In the genomic region with DNA sequence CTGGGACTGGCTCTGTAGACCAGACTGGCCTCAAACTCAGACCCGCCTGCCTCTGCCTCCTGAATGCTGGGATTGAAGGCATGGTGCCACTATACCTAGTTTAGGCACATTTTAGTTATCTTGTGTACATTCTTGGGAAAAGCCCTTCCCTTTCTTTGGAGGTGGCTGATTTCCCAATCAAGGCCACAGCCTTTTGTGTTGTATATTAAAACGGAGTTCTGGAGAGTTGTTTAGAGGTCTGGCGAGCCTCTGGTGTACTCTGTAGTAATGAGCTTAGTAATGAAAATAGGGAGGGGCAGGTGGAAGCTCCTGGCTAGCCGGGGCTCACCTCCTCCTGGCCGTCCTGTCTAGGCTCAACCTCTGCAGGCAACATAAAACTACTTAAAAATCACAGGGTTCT, we compare ENCODE assay signal across 8 mouse cellular contexts. TPM values are rescaled to one million over a fixed set of nuclear protein-coding genes. Genes with fewer than 3 reads are reported as not detected.
DNase-seq lines count a peak whose midpoint lies in the region; ATAC-seq and TF ChIP-seq lines count a peak whose summit lies in the region.

No protein-coding gene starts in this region.

- WGBS in kidney, embryonic 16.5 days, result 42% methylated on average over 5 of the region's 5 CpGs
- 35% methylated on average over 5 of the region's 5 CpGs for WGBS in embryonic facial prominence, embryonic 12.5 days
- 33% methylated on average over 5 of the region's 5 CpGs for WGBS in intestine, embryonic 16.5 days

- peak overlapping the region; percentile 60 for H3K4me2 ChIP-seq in kidney, embryonic 16.5 days (replicated peaks; ENCODE audit: low read depth, low read length)
- peak overlapping the region; percentile 70 for H3K4me2 ChIP-seq in embryonic facial prominence, embryonic 12.5 days (replicated peaks)
- H3K4me2 ChIP-seq in intestine, embryonic 16.5 days (ENCODE audit: low read depth, low read length), result peak overlapping the region; percentile 74
- H3K4me2 ChIP-seq in myocyte (ENCODE audit: low read depth), result peak overlapping the region; percentile 90

- no peak for TF ChIP-seq POLR2A in myocyte (IDR thresholded peaks at IDR 0.05; ENCODE audit: insufficient read length, low read depth)

- H3K79me2 ChIP-seq in myocyte (ENCODE audit: control insufficient read depth, insufficient read depth), result peaks cover 64% of the 10 kb centered on the region

- DNase-seq in kidney, adult 11 months, result no peak
- no peak for DNase-seq in cerebellum, adult 11 months
- DNase-seq in ovary, postnatal 10 days (ENCODE audit: low spot score), result no peak

- no peak for ATAC-seq in kidney, embryonic 16.5 days (ENCODE audit: low FRiP score, low TSS enrichment)
- no peak for ATAC-seq in embryonic facial prominence, embryonic 12.5 days (ENCODE audit: insufficient number of reproducible peaks, insufficient read depth, low FRiP score, low TSS enrichment)
- no peak for ATAC-seq in intestine, embryonic 16.5 days
- no peak for ATAC-seq in granulocyte monocyte progenitor cell, adult 5-6 weeks (replicated peaks; ENCODE audit: poor library complexity, severe bottlenecking)

- no peaks in the 10 kb centered on the region for H3K36me3 ChIP-seq in kidney, embryonic 16.5 days (ENCODE audit: insufficient read depth, low read length)
- H3K36me3 ChIP-seq in embryonic facial prominence, embryonic 12.5 days, result 0 out of 2 replicates have a peak, but pooled peaks cover 3% of the 10 kb centered on the region
- H3K36me3 ChIP-seq in intestine, embryonic 16.5 days (ENCODE audit: control insufficient read depth, insufficient read depth, low read length), result no peaks in the 10 kb centered on the region
- no peaks in the 10 kb centered on the region for H3K36me3 ChIP-seq in myocyte (ENCODE audit: control insufficient read depth, insufficient read depth)

- no peaks in the 10 kb centered on the region for H3K27me3 ChIP-seq in kidney, embryonic 16.5 days (ENCODE audit: insufficient read depth, low read length)
- H3K27me3 ChIP-seq in embryonic facial prominence, embryonic 12.5 days, result no peaks in the 10 kb centered on the region
- H3K27me3 ChIP-seq in intestine, embryonic 16.5 days (replicated peaks; ENCODE audit: control insufficient read depth, insufficient read depth, low read length), result no peaks in the 10 kb centered on the region
- no peaks in the 10 kb centered on the region for H3K27me3 ChIP-seq in myocyte (ENCODE audit: control insufficient read depth, insufficient read depth, insufficient read length)

- peaks cover 46% of the 10 kb centered on the region for H3K4me1 ChIP-seq in kidney, embryonic 16.5 days (ENCODE audit: insufficient read depth, low read length)
- H3K4me1 ChIP-seq in embryonic facial prominence, embryonic 12.5 days, result peaks cover 35% of the 10 kb centered on the region
- peaks cover 53% of the 10 kb centered on the region for H3K4me1 ChIP-seq in intestine, embryonic 16.5 days (ENCODE audit: control insufficient read depth, insufficient read depth, low read length)

- peak overlapping the region; percentile 5; the same call in 1 of the 2 replicates for H3K9ac ChIP-seq in kidney, embryonic 16.5 days (replicated peaks; ENCODE audit: low read length)
- H3K9ac ChIP-seq in embryonic facial prominence, embryonic 12.5 days, result peak overlapping the region; percentile 77; the same call in 1 of the 2 replicates
- peak overlapping the region; percentile 95 for H3K9ac ChIP-seq in intestine, embryonic 16.5 days (ENCODE audit: low read depth, low read length)

- H3K27ac ChIP-seq in kidney, embryonic 16.5 days (ENCODE audit: low read length), result no peak overlapping the region
- no peak overlapping the region for H3K27ac ChIP-seq in embryonic facial prominence, embryonic 12.5 days
- H3K27ac ChIP-seq in intestine, embryonic 16.5 days (ENCODE audit: low read length), result no peak overlapping the region

- H3K4me3 ChIP-seq in kidney, embryonic 16.5 days (ENCODE audit: low read length), result peak overlapping the region; percentile 84
- peak overlapping the region; percentile 74 for H3K4me3 ChIP-seq in embryonic facial prominence, embryonic 12.5 days
- peak overlapping the region; percentile 82 for H3K4me3 ChIP-seq in intestine, embryonic 16.5 days (ENCODE audit: low read length)
- peak overlapping the region; percentile 79 for H3K4me3 ChIP-seq in myocyte

- no peaks in the 10 kb centered on the region for H3K9me3 ChIP-seq in kidney, embryonic 16.5 days (ENCODE audit: low read length)
- no peaks in the 10 kb centered on the region for H3K9me3 ChIP-seq in embryonic facial prominence, embryonic 12.5 days
- H3K9me3 ChIP-seq in intestine, embryonic 16.5 days (ENCODE audit: control insufficient read depth, low read length), result no peaks in the 10 kb centered on the region

- no peak overlapping the region for H3ac ChIP-seq in myocyte (ENCODE audit: control insufficient read depth, insufficient read length)

TF ChIP-seq in myocyte, 11 proteins besides CTCF, POLR2A, EP300 and RAD21:
- no peak for TF ChIP-seq TCF3 (IDR thresholded peaks at IDR 0.05; ENCODE audit: insufficient read length, low read depth)
- no peak for TF ChIP-seq TCF12 (IDR thresholded peaks at IDR 0.05; ENCODE audit: insufficient read depth, poor library complexity, severe bottlenecking)
- TF ChIP-seq SRF (IDR thresholded peaks at IDR 0.05; ENCODE audit: control insufficient read depth, insufficient read length, low read depth), result no peak
- TF ChIP-seq USF1 (IDR thresholded peaks at IDR 0.05; ENCODE audit: low read depth), result no peak
- no peak for TF ChIP-seq REST (IDR thresholded peaks at IDR 0.05; ENCODE audit: insufficient read depth, insufficient read length)

RNA-seq across cellular contexts. Expression of gene Slc2a1, which starts 2.0 kb away (rescaled TPM):
- 98.6 and 98.8 TPM in 2 replicates for polyA plus RNA-seq in kidney, embryonic 16.5 days (2015; fragmentation: Nextera tagmentation; extraction: Ambion mirVana)
- 109 and 111 TPM in 2 replicates for polyA plus RNA-seq in embryonic facial prominence, embryonic 12.5 days (2016; fragmentation: Nextera tagmentation; extraction: Ambion mirVana)
- polyA plus RNA-seq in intestine, embryonic 16.5 days (2015; fragmentation: Nextera tagmentation; extraction: Ambion mirVana), result 149 and 156 TPM in 2 replicates
- polyA plus RNA-seq in myocyte (2012; fragmentation: generic; extraction: Trizol), result 55.8 TPM
- 9.0 and 10.2 TPM in 2 replicates for total RNA-seq in granulocyte monocyte progenitor cell, adult 5-6 weeks (2014; fragmentation: Nextera tagmentation)
- 6.5 and 12.4 TPM in 2 replicates for total RNA-seq in granulocyte monocyte progenitor cell, adult 5-6 weeks (2017)

Comparison
In these comparisons a context has a peak if more than half of its experiments do, and no peak if none do; other contexts are left out.
1. H3K9ac ChIP-seq: peak in every context shown above with its lines; median percentile 95 in intestine, embryonic 16.5 days; 77 in embryonic facial prominence, embryonic 12.5 days; 5 in kidney, embryonic 16.5 days.